Mouse (Mus musculus): Measurements from ENCODE around the gene Rad50. TPM values are rescaled to one million over a fixed set of nuclear protein-coding genes. Genes with fewer than 3 reads are reported as not detected.

Gene Rad50
- total RNA-seq, 4 experiments from 2014 or later, result 3.8 to 4.7 (median 4.5) TPM

Other genes starting within 250 kb of the Rad50 start
- not detected for gene Gm9837, start 236.8 kb downstream of the Rad50 start, total RNA-seq (2022)
- not detected for gene Gm9945, start 227.2 kb downstream of the Rad50 start, total RNA-seq (2022)
- gene Sowaha, start 227.0 kb downstream of the Rad50 start, total RNA-seq (2022), result under 1 TPM in 1 of 4 experiments, not detected in 3; 0.13 TPM
- 1 to 10 TPM; 4.5 to 8.4 (median 7.1) TPM for gene Sept8, start 188.1 kb downstream of the Rad50 start, total RNA-seq (2022)
- gene Kif3a, start 139.9 kb downstream of the Rad50 start, total RNA-seq (2022), result 1 to 10 TPM; 3.0 to 6.8 (median 4.0) TPM
- gene Il4, start 88.7 kb downstream of the Rad50 start, total RNA-seq (2022), result not detected
- gene Il13, start 72.6 kb downstream of the Rad50 start, total RNA-seq (2022), result not detected
- gene Il5, start 13.5 kb upstream of the Rad50 start, total RNA-seq (2022), result not detected
- 1 to 10 TPM; 3.2 to 5.8 (median 4.4) TPM for gene Irf1, start 62.7 kb upstream of the Rad50 start, total RNA-seq (2022)
- gene Gm17334, start 65.9 kb upstream of the Rad50 start, total RNA-seq (2022), result under 1 TPM in 2 of 4 experiments, not detected in 2; 0.34 to 0.48 TPM
- gene Gm12216, start 151.9 kb upstream of the Rad50 start, total RNA-seq (2022), result 1 to 10 TPM in 2 of 4 experiments, under 1 TPM in 2; 0.36 to 2.1 (median 1.3) TPM
- gene Slc22a5, start 184.3 kb upstream of the Rad50 start, total RNA-seq (2022), result 10 to 100 TPM in 1 of 4 experiments, 1 to 10 TPM in 3; 6.9 to 10.5 (median 8.5) TPM

Data from gastrocnemius, adult 8-10 months (tissue).